Mouse (Mus musculus): ENCODE measurements around the gene D630045J12Rik. TPM values are rescaled to one million over a fixed set of nuclear protein-coding genes. Genes with fewer than 3 reads are reported as not detected.

D630045J12Rik gene
- polyA plus RNA-seq, 2 experiments = 7.3 to 14.2 TPM

GRCm38 (mm10) chr6:38160556-38160955 lies 93.3 kb downstream of the D630045J12Rik start:
- Histone ChIP-seq H3K9ac (ENCODE audit: low read depth, low read length, severe bottlenecking) (no peak overlapping the region), H3K9me3 (ENCODE audit: control insufficient read depth, low read length) (no peaks in the 10 kb centered on the region), H3K4me1 (ENCODE audit: control insufficient read depth, insufficient read depth, low read length) (peaks cover 16% of the 10 kb centered on the region), H3K27me3 (ENCODE audit: control insufficient read depth, insufficient read depth, low read length) (no peaks in the 10 kb centered on the region), H3K36me3 (ENCODE audit: control insufficient read depth, insufficient read depth, low read length) (peaks cover 24% of the 10 kb centered on the region), H3K4me2 (replicated peaks; ENCODE audit: low read depth, low read length, severe bottlenecking) (no peak overlapping the region), H3K27ac (replicated peaks; ENCODE audit: low read depth, low read length) (no peak overlapping the region; the same call in 1 of the 2 replicates), H3K4me3 (replicated peaks; ENCODE audit: low read length) (no peak overlapping the region)
- DNase-seq (ENCODE audit: low spot score) (no peak), ATAC-seq (ENCODE audit: low FRiP score, low read depth) (no peak)
- WGBS = 56% methylated on average over 2 of the region's 2 CpGs
- TF ChIP-seq POLR2A (IDR thresholded peaks at IDR 0.05; ENCODE audit: borderline replicate concordance, extremely low read depth, insufficient read depth, insufficient read length) = no peak

- Histone ChIP-seq H3K4me3 (replicated peaks; ENCODE audit: low read length) (no peak overlapping the region), H3K4me2 (replicated peaks; ENCODE audit: low read depth, low read length, severe bottlenecking) (no peak overlapping the region), H3K9me3 (ENCODE audit: control insufficient read depth, low read length) (no peaks in the 10 kb centered on the region), H3K27me3 (ENCODE audit: control insufficient read depth, insufficient read depth, low read length) (no peaks in the 10 kb centered on the region), H3K4me1 (ENCODE audit: control insufficient read depth, insufficient read depth, low read length) (peaks cover 13% of the 10 kb centered on the region), H3K27ac (replicated peaks; ENCODE audit: low read depth, low read length) (no peak overlapping the region; the same call in 1 of the 2 replicates), H3K36me3 (ENCODE audit: control insufficient read depth, insufficient read depth, low read length) (peaks cover 24% of the 10 kb centered on the region), H3K9ac (ENCODE audit: low read depth, low read length, severe bottlenecking) (no peak overlapping the region)
- whole genome bisulfite sequencing = 7% methylated on average over 3 of the region's 3 CpGs
- ATAC-seq (ENCODE audit: low FRiP score, low read depth) = peak; percentile 75
- TF ChIP-seq POLR2A (IDR thresholded peaks at IDR 0.05; ENCODE audit: borderline replicate concordance, extremely low read depth, insufficient read depth, insufficient read length) = no peak
- peak; percentile 95 for DNase-seq (ENCODE audit: low spot score)
Measured at GRCm38 (mm10) chr6:38160102-38160501, 93.7 kb downstream of the D630045J12Rik start.

GRCm38 (mm10) chr6:38159576-38159975 lies 94.2 kb downstream of the D630045J12Rik start:
- TF ChIP-seq POLR2A (IDR thresholded peaks at IDR 0.05; ENCODE audit: borderline replicate concordance, extremely low read depth, insufficient read depth, insufficient read length) = no peak
- DNase-seq (ENCODE audit: low spot score) (no peak), ATAC-seq (ENCODE audit: low FRiP score, low read depth) (no peak)
- H3K9ac ChIP-seq (ENCODE audit: low read depth, low read length, severe bottlenecking) = no peak overlapping the region
- 89% methylated on average over 4 of the region's 4 CpGs for WGBS
- no peak overlapping the region for H3K4me3 ChIP-seq (replicated peaks; ENCODE audit: low read length)
- no peaks in the 10 kb centered on the region for H3K27me3 ChIP-seq (ENCODE audit: control insufficient read depth, insufficient read depth, low read length)
- no peak overlapping the region for H3K4me2 ChIP-seq (replicated peaks; ENCODE audit: low read depth, low read length, severe bottlenecking)
- H3K4me1 ChIP-seq (ENCODE audit: control insufficient read depth, insufficient read depth, low read length) = peaks cover 8% of the 10 kb centered on the region
- no peak overlapping the region for H3K27ac ChIP-seq (replicated peaks; ENCODE audit: low read depth, low read length)
- H3K36me3 ChIP-seq (ENCODE audit: control insufficient read depth, insufficient read depth, low read length) = peaks cover 27% of the 10 kb centered on the region
- H3K9me3 ChIP-seq (ENCODE audit: control insufficient read depth, low read length) = no peaks in the 10 kb centered on the region

- no peaks in the 10 kb centered on the region for H3K9me3 ChIP-seq (ENCODE audit: control insufficient read depth, low read length)
Measured at GRCm38 (mm10) chr6:38157925-38158324, 95.9 kb downstream of the D630045J12Rik start.

GRCm38 (mm10) chr6:38156204-38156603 lies 97.6 kb downstream of the D630045J12Rik start:
- H3K4me1 ChIP-seq (ENCODE audit: control insufficient read depth, insufficient read depth, low read length) = peaks cover 3% of the 10 kb centered on the region; the same call in 1 of the 2 replicates
- no peak overlapping the region for H3K9ac ChIP-seq (ENCODE audit: low read depth, low read length, severe bottlenecking)
- H3K4me3 ChIP-seq (replicated peaks; ENCODE audit: low read length) = no peak overlapping the region
- H3K27ac ChIP-seq (replicated peaks; ENCODE audit: low read depth, low read length) = no peak overlapping the region
- H3K36me3 ChIP-seq (ENCODE audit: control insufficient read depth, insufficient read depth, low read length) = peaks cover 24% of the 10 kb centered on the region
- TF ChIP-seq POLR2A (IDR thresholded peaks at IDR 0.05; ENCODE audit: borderline replicate concordance, extremely low read depth, insufficient read depth, insufficient read length) = no peak
- ATAC-seq (ENCODE audit: low FRiP score, low read depth) (no peak), DNase-seq (ENCODE audit: low spot score) (no peak)
- H3K27me3 ChIP-seq (ENCODE audit: control insufficient read depth, insufficient read depth, low read length) = no peaks in the 10 kb centered on the region
- WGBS = 92% methylated on average over 5 of the region's 5 CpGs
- no peak overlapping the region for H3K4me2 ChIP-seq (replicated peaks; ENCODE audit: low read depth, low read length, severe bottlenecking)
- no peaks in the 10 kb centered on the region for H3K9me3 ChIP-seq (ENCODE audit: control insufficient read depth, low read length)

More at GRCm38 (mm10) chr6:38157925-38158324, 95.9 kb downstream of the D630045J12Rik start:
- DNase-seq (ENCODE audit: low spot score) (no peak), ATAC-seq (ENCODE audit: low FRiP score, low read depth) (no peak)
- Histone ChIP-seq H3K4me1 (ENCODE audit: control insufficient read depth, insufficient read depth, low read length) (peaks cover 3% of the 10 kb centered on the region; the same call in 1 of the 2 replicates), H3K4me2 (replicated peaks; ENCODE audit: low read depth, low read length, severe bottlenecking) (no peak overlapping the region), H3K27me3 (ENCODE audit: control insufficient read depth, insufficient read depth, low read length) (no peaks in the 10 kb centered on the region), H3K4me3 (replicated peaks; ENCODE audit: low read length) (no peak overlapping the region), H3K27ac (replicated peaks; ENCODE audit: low read depth, low read length) (no peak overlapping the region), H3K36me3 (ENCODE audit: control insufficient read depth, insufficient read depth, low read length) (peaks cover 24% of the 10 kb centered on the region), H3K9ac (ENCODE audit: low read depth, low read length, severe bottlenecking) (no peak overlapping the region)
- TF ChIP-seq POLR2A (IDR thresholded peaks at IDR 0.05; ENCODE audit: borderline replicate concordance, extremely low read depth, insufficient read depth, insufficient read length) = no peak
- WGBS = 89% methylated on average over 16 of the region's 16 CpGs

GRCm38 (mm10) chr6:38152305-38152704 lies 101.5 kb downstream of the D630045J12Rik start:
- ATAC-seq (ENCODE audit: low FRiP score, low read depth) = no peak
- Histone ChIP-seq H3K27ac (replicated peaks; ENCODE audit: low read depth, low read length) (no peak overlapping the region), H3K4me3 (replicated peaks; ENCODE audit: low read length) (no peak overlapping the region), H3K4me2 (replicated peaks; ENCODE audit: low read depth, low read length, severe bottlenecking) (no peak overlapping the region), H3K27me3 (ENCODE audit: control insufficient read depth, insufficient read depth, low read length) (no peaks in the 10 kb centered on the region), H3K36me3 (ENCODE audit: control insufficient read depth, insufficient read depth, low read length) (peaks cover 40% of the 10 kb centered on the region), H3K9ac (ENCODE audit: low read depth, low read length, severe bottlenecking) (no peak overlapping the region), H3K4me1 (ENCODE audit: control insufficient read depth, insufficient read depth, low read length) (no peaks in the 10 kb centered on the region), H3K9me3 (ENCODE audit: control insufficient read depth, low read length) (no peaks in the 10 kb centered on the region)
- DNase-seq (ENCODE audit: low spot score) = no peak
- no peak for TF ChIP-seq POLR2A (IDR thresholded peaks at IDR 0.05; ENCODE audit: borderline replicate concordance, extremely low read depth, insufficient read depth, insufficient read length)
- 88% methylated on average over 11 of the region's 11 CpGs for WGBS
